Mouse (Mus musculus) frontal cortex, postnatal 14 days (tissue): Measurements from ENCODE around the gene Amy2a5.
"Not testable (repeated sequence)": the region's sequence is repeated elsewhere in the genome, so short reads cannot be mapped to it uniquely, and the experiment has no call there.

Experiments used
- DNase-seq, 2 experiments: peaks; one replicate each; pipeline ENCODE4 v3.0.0; 2022; ENCODE audit warnings: low spot score in 2 of 2

Gene Amy2a5

DNA sequence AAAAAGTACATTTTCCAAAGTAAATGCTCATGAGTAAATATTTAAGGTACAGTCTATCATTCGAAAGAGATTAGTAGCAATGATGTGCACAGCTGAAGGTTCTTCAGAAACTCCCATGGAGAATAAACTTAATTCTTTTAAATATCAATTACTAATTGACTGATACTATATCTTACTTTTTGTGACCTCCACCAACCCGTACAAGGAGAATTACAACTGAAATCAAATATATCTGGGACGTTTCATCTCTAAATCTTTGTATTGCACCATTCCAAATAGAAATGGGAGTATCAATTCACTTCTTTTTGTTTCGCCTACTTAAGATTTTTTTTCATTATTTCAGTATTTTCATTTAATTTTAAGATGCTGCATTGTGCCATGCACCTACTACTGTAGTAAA is at the start of gene Amy2a5:
Gene Amy2a5 (minus strand): TSS at position 101 of the 400 bp plus-strand sequence.
- DNase-seq, result not testable (repeated sequence)

DNA sequence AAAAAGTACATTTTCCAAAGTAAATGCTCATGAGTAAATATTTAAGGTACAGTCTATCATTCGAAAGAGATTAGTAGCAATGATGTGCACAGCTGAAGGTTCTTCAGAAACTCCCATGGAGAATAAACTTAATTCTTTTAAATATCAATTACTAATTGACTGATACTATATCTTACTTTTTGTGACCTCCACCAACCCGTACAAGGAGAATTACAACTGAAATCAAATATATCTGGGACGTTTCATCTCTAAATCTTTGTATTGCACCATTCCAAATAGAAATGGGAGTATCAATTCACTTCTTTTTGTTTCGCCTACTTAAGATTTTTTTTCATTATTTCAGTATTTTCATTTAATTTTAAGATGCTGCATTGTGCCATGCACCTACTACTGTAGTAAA is 32.7 kb upstream of the Amy2a5 start, which contains the start of gene Amy2a4:
Gene Amy2a4 (minus strand): TSS at position 101 of the 400 bp plus-strand sequence.
- not testable (repeated sequence) for DNase-seq

DNA sequence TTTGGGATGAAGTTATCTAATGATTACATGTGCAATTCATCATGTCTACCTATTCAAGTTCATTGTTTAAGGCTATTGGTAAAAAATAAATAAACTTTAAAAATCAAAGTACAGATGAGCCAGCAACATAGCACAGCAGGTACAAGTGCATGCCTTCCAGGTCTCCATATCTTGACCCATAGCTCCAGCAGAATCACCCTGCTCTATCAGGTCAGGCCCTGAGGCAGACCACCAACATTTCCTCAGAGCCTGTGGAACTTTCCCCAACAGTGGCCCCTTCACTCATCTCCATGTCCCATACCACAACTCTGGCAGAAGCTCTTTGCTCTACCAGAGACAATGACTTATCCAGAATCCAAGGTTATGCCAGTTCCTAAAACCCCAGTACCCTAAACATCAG is 21.6 kb upstream of the Amy2a5 start:
- not testable (repeated sequence) for DNase-seq

GRCm38 (mm10) chr3:113279586-113279985 is 20.9 kb upstream of the Amy2a5 start:
- not testable (repeated sequence) for DNase-seq

DNA sequence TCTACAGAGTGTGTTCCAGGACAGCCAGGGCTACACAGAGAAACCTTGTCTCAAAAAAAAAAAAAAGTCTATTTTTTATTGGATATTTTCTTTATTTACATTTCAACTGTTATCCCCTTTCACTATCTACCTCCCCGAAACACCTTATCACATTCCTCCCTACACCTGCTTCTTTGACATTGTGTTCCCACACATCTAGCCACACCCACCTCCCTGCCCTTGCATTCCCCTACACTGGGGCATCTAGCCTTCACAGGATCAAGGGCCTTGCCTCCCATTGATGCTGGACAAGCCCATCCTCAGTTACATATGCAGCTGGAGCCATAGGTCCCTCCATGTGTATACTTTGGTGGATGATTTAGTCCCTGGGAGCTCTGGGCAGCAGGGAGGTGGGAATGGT is 31.5 kb downstream of the Amy2a5 start:
- DNase-seq, result no peak
